Mouse (Mus musculus) CH12.LX (cell line): Measurements from ENCODE around the gene Babam2. TPM values are rescaled to one million over a fixed set of nuclear protein-coding genes. Genes with fewer than 3 reads are reported as not detected.

ENCODE experiments used
- DNase-seq: peaks from one replicate; pipeline ENCODE4 v3.0.0-alpha.2; 2013; ENCODE audit errors: extremely low read depth
- H3K27ac ChIP-seq: 2 replicates; pipeline ENCODE4 v1.5.1; 2012; ENCODE audit warnings: low read depth, mild to moderate bottlenecking, control low read depth, moderate library complexity; ENCODE audit not compliant: insufficient read depth
- H3K27me3 ChIP-seq: replicated peaks from 2 replicates; pipeline ENCODE3; 2012; ENCODE audit warnings: inconsistent platforms
- H3K36me3 ChIP-seq, 2 experiments: replicated peaks in 1 of 2; 2 replicates each; pipeline versions ENCODE3 to v1.6.1; 2012; ENCODE audit warnings: inconsistent platforms in 1 of 2, low read length in 1 of 2, mild to moderate bottlenecking in 1 of 2, mixed read lengths in 1 of 2, moderate library complexity in 1 of 2; ENCODE audit not compliant: control insufficient read depth in 1 of 2, insufficient read depth in 1 of 2
- H3K4me1 ChIP-seq, 2 experiments: 2 replicates each; pipeline ENCODE4 v1.6.1; 2012; ENCODE audit warnings: inconsistent platforms in 1 of 2, moderate library complexity in 1 of 2; ENCODE audit not compliant: insufficient read depth in 2 of 2, control insufficient read depth in 1 of 2
- H3K4me2 ChIP-seq: 2 replicates; pipeline ENCODE4 v1.6.1; 2012; ENCODE audit warnings: low read depth, mild to moderate bottlenecking, control low read depth; ENCODE audit not compliant: poor library complexity, insufficient read depth, severe bottlenecking
- H3K4me3 ChIP-seq, 3 experiments: fragments of 150-350 bp in 1 of 3; sonication (generic) in 1 of 3; replicated peaks in 1 of 3; 2 replicates each; pipeline versions ENCODE3 to v1.5.1; 2011 to 2012; ENCODE audit warnings: low read depth in 2 of 3, low read length in 2 of 3, mild to moderate bottlenecking in 2 of 3, moderate library complexity in 2 of 3, control low read depth in 1 of 3, improper control_type of control experiment in 1 of 3, inconsistent platforms in 1 of 3, mixed read lengths in 1 of 3; ENCODE audit not compliant: poor library complexity in 1 of 3
- H3K79me2 ChIP-seq: replicated peaks from 2 replicates; pipeline ENCODE4 v1.6.1; 2012; ENCODE audit warnings: mild to moderate bottlenecking, moderate library complexity; ENCODE audit not compliant: control insufficient read depth, poor library complexity, insufficient read depth, severe bottlenecking; ENCODE audit errors: extremely low read depth
- H3K9ac ChIP-seq: 2 replicates; pipeline ENCODE4 v1.6.1; 2012; ENCODE audit warnings: low read depth, mild to moderate bottlenecking, control low read depth, moderate library complexity; ENCODE audit not compliant: insufficient read depth
- H3K9me3 ChIP-seq: replicated peaks from 2 replicates; pipeline ENCODE3; 2012; ENCODE audit warnings: low read length, inconsistent platforms, mixed read lengths
- BHLHE40 ChIP-seq: IDR thresholded peaks from 2 replicates; pipeline ENCODE4 v1.6.1; 2011; ENCODE audit warnings: mild to moderate bottlenecking, low read depth, low read length, improper control_type of control experiment
- CHD2 ChIP-seq: IDR thresholded peaks from 2 replicates; pipeline ENCODE4 v1.6.1; 2011; ENCODE audit warnings: low read length, improper control_type of control experiment
- CTCF ChIP-seq, 2 experiments: IDR thresholded peaks in 1 of 2; conservative IDR thresholded peaks in 1 of 2; 2 replicates each; pipeline ENCODE4 v1.5.1; 2011 to 2012; ENCODE audit warnings: low read depth in 2 of 2, low read length in 2 of 2, improper control_type of control experiment in 1 of 2, inconsistent platforms in 1 of 2, mild to moderate bottlenecking in 1 of 2, moderate library complexity in 1 of 2
- E2F4 ChIP-seq: IDR thresholded peaks from 2 replicates; pipeline ENCODE4 v1.6.1; 2011; ENCODE audit warnings: low read depth, low read length, improper control_type of control experiment; ENCODE audit not compliant: insufficient replicate concordance
- ELF1 ChIP-seq: IDR thresholded peaks from 2 replicates; pipeline ENCODE4 v1.6.1; 2014; ENCODE audit warnings: low read depth, mild to moderate bottlenecking, inconsistent platforms, low read length, improper control_type of control experiment
- EP300 ChIP-seq: IDR thresholded peaks from 2 replicates; pipeline ENCODE4 v1.6.1; 2011; ENCODE audit warnings: low read length, improper control_type of control experiment
- IRF4 ChIP-seq: IDR thresholded peaks from 2 replicates; pipeline ENCODE4 v1.6.1; 2014; ENCODE audit warnings: low read depth, mild to moderate bottlenecking, inconsistent platforms, low read length, improper control_type of control experiment
- JUND ChIP-seq: conservative IDR thresholded peaks from 2 replicates; pipeline ENCODE4 v1.6.1; 2011; ENCODE audit warnings: low read depth, low read length, improper control_type of control experiment
- KAT2A ChIP-seq: IDR thresholded peaks from 2 replicates; pipeline ENCODE4 v1.6.1; 2012; ENCODE audit warnings: low read length, improper control_type of control experiment, inconsistent platforms; ENCODE audit not compliant: insufficient replicate concordance
- MAFK ChIP-seq: IDR thresholded peaks from 2 replicates; pipeline ENCODE4 v1.6.1; 2011; ENCODE audit warnings: low read length, improper control_type of control experiment; ENCODE audit not compliant: insufficient replicate concordance
- MAX ChIP-seq: IDR thresholded peaks from 2 replicates; pipeline ENCODE4 v1.6.1; 2011; ENCODE audit warnings: low read length, improper control_type of control experiment
- MEF2A ChIP-seq: IDR thresholded peaks from 2 replicates; pipeline ENCODE4 v1.6.1; 2014; ENCODE audit warnings: low read depth, mild to moderate bottlenecking, inconsistent platforms, low read length, improper control_type of control experiment, borderline replicate concordance
- MXI1 ChIP-seq: IDR thresholded peaks from 2 replicates; pipeline ENCODE4 v1.6.1; 2011; ENCODE audit warnings: mild to moderate bottlenecking, low read depth, low read length, improper control_type of control experiment
- NELFE ChIP-seq: IDR thresholded peaks from 2 replicates; pipeline ENCODE4 v1.6.1; 2011; ENCODE audit warnings: low read depth, low read length, improper control_type of control experiment
- PAX5 ChIP-seq: IDR thresholded peaks from 2 replicates; pipeline ENCODE4 v1.6.1; 2012; ENCODE audit warnings: low read length, inconsistent platforms, mixed read lengths
- POLR2A ChIP-seq: IDR thresholded peaks from 2 replicates; pipeline ENCODE4 v1.6.1; 2011; ENCODE audit warnings: low read depth, mild to moderate bottlenecking, improper control_type of control experiment, low read length
- RAD21 ChIP-seq: IDR thresholded peaks from 2 replicates; pipeline ENCODE4 v1.6.1; 2011; ENCODE audit warnings: low read depth, mild to moderate bottlenecking, low read length, improper control_type of control experiment, moderate library complexity
- TBP ChIP-seq: conservative IDR thresholded peaks from 2 replicates; pipeline ENCODE4 v1.6.1; 2011; ENCODE audit warnings: low read depth, low read length, improper control_type of control experiment
- UBTF ChIP-seq: IDR thresholded peaks from 2 replicates; pipeline ENCODE4 v1.6.1; 2012; ENCODE audit warnings: low read depth, mild to moderate bottlenecking, inconsistent platforms, low read length, improper control_type of control experiment, moderate library complexity
- USF1 ChIP-seq: IDR thresholded peaks from 2 replicates; pipeline ENCODE4 v1.6.1; 2014; ENCODE audit warnings: low read depth, mild to moderate bottlenecking, inconsistent platforms, low read length, improper control_type of control experiment
- ZKSCAN1 ChIP-seq: IDR thresholded peaks from 2 replicates; pipeline ENCODE4 v1.6.1; 2012; ENCODE audit warnings: low read depth, inconsistent platforms, low read length, improper control_type of control experiment, borderline replicate concordance
- ZMIZ1 ChIP-seq: IDR thresholded peaks from 2 replicates; pipeline ENCODE4 v1.6.1; 2012; ENCODE audit warnings: low read depth, mild to moderate bottlenecking, inconsistent platforms, low read length, improper control_type of control experiment
- ZNF384 ChIP-seq: IDR thresholded peaks from 2 replicates; pipeline ENCODE4 v1.6.1; 2012; ENCODE audit warnings: low read depth, low read length, improper control_type of control experiment, inconsistent platforms
- dilution Hi-C: fragments of 300-500 bp; cut with MboI; formaldehyde crosslinking; loops from 2 replicates; pipeline ENCODE4 v1.14.3; 2020; ENCODE audit warnings: low sequenced_read_pairs; ENCODE audit not compliant: extremely low pct_unique_long_range_greater_than_20kb, extremely low pct_ligation_motif_present
- in situ Hi-C: fragments of 300-500 bp; cut with MboI; formaldehyde crosslinking; loops from 3 replicates; pipeline ENCODE4 v1.14.3; 2019; ENCODE audit warnings: low sequenced_read_pairs, low pct_ligation_motif_present, low pct_unique_long_range_greater_than_20kb, mixed read lengths
- polyA plus RNA-seq: library from polyadenylated mRNA; unstranded; fragments of >175 nt; gene quantifications from 2 replicates; pipeline ENCODE4 v1.2.1, GENCODE M21; 2012; ENCODE audit warnings: low read depth; ENCODE audit not compliant: insufficient read length
- total RNA-seq, 2 experiments: library from RNA; depleted of rRNA; stranded (reverse); fragments of 300-350 nt in 1 of 2; fragments of >200 nt in 1 of 2; gene quantifications; 2 replicates each; pipeline ENCODE4 v1.2.3; 2012 to 2014

Babam2 gene
- total and polyA plus RNA-seq, 3 experiments: 38.2 to 78.0 (median 39.8) TPM

GRCm38 (mm10) chr5:32014786-32015185 is 317.3 kb downstream of the Babam2 start:
- no peak for TF ChIP-seq ZMIZ1
- TF ChIP-seq MAX: no peak
- TF ChIP-seq TBP: no peak
- TF ChIP-seq BHLHE40: peak; percentile 64
- no peak for TF ChIP-seq ZNF384
- Histone ChIP-seq H3K9ac (no peak overlapping the region), H3K4me2 (no peak overlapping the region), H3K79me2 (no peaks in the 10 kb centered on the region), H3K27me3 (no peaks in the 10 kb centered on the region), H3K9me3 (no peaks in the 10 kb centered on the region), H3K27ac (no peak overlapping the region), H3K4me3 (no peak overlapping the region), H3K4me1 (peaks cover 4 to 31% of the 10 kb centered on the region in 2 experiments; a peak in 3 of 4 replicates), H3K36me3 (peaks cover 0 to 19% of the 10 kb centered on the region in 2 experiments)
- DNase-seq: no peak
- in situ Hi-C loops (no loop called here), dilution Hi-C loops (no loop called here)

- Histone ChIP-seq H3K4me2 (no peak overlapping the region), H3K27me3 (no peaks in the 10 kb centered on the region), H3K36me3 (peaks cover 0 to 9% of the 10 kb centered on the region in 2 experiments), H3K79me2 (no peaks in the 10 kb centered on the region), H3K27ac (no peak overlapping the region), H3K4me3 (no peak overlapping the region), H3K4me1 (peaks cover 4 to 31% of the 10 kb centered on the region in 2 experiments; a peak in 3 of 4 replicates), H3K9me3 (no peaks in the 10 kb centered on the region), H3K9ac (no peak overlapping the region)
- DNase-seq: no peak
- TF ChIP-seq NELFE (no peak), EP300 (no peak), KAT2A (no peak), ELF1 (no peak), MEF2A (no peak), POLR2A (no peak), ZKSCAN1 (no peak), IRF4 (no peak), MXI1 (no peak), E2F4 (no peak), TBP (no peak), CHD2 (no peak), CTCF (conservative IDR thresholded peaks at IDR 0.05 in 1 of 2, IDR thresholded peaks at IDR 0.05 in 1 of 2; ENCODE audit: low read depth in 2 of 2, low read length in 2 of 2) (no peak), UBTF (no peak), MAX (no peak), JUND (no peak), USF1 (no peak), RAD21 (no peak), MAFK (no peak), PAX5 (no peak)
- dilution Hi-C loops: no loop called here
- in situ Hi-C loops: no loop called here
Measured at GRCm38 (mm10) chr5:32015949-32016478, 318.5 kb downstream of the Babam2 start.
